In the genomic region with DNA sequence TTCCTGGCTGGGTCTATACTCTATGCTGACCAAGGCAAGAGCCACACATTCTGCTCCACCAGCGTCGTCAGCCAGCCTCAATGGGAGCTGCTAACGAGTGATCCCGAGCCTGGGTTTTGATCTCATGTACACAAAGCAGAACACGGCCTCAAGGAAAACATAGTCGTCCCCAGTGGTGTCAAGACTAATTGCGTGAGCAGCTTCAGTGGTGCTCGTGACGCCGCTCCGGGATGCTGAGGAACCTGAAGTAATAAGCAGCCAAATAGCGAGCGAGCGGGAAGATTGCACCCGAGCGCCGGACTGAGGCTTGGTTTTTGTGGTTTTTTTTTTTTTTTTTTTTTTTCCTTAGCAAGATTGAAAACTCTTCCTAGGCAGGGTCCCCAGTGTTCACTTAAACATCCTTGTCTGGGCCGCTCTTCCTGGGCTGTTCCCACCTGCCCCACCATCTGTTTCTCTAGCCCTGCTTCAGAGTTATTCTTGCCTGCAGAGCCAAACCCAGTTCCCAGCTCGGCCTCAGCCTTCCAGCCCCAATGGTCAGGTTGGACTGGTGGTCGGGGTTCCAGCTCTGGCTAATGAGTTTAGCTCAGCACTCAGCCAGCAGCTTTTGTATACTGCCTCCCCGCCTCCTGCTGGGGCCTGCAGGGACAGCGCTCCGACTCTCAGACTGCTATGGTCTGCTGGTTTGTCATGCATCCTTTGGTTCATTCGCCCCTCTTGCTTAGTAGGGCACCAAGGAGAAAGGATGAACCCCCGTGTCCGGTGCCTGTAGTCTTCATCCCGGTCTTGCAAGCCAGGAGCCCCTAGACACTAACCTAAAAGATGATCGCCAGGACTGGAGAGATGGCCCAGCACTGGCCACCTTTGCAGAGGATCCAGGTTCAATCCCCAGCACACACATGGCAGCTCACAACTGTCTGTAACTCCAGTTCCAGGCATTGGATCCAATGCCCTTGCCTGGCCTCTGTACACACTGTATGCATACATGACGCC, we compare ENCODE assay signal across 10 mouse cellular contexts. TPM values are rescaled to one million over a fixed set of nuclear protein-coding genes. Genes with fewer than 3 reads are reported as not detected.
DNase-seq lines count a peak whose midpoint lies in the region; ATAC-seq lines count a peak whose summit lies in the region.
"Had no signal": no experiment of that assay in that cellular context is flagged by ENCODE, and none has a peak within 500 bp of the region (broad histone marks: within the 10 kb centered on the region; RNA-seq: fewer than 3 reads in every experiment).

No protein-coding gene starts in this region.

- no peak overlapping the region for H3K4me3 ChIP-seq in forebrain, embryonic 11.5 days (ENCODE audit: low read depth, low read length)
- no peak overlapping the region for H3K4me3 ChIP-seq in hindbrain, embryonic 16.5 days (ENCODE audit: low read length)
- no peak overlapping the region for H3K4me3 ChIP-seq in neural tube, embryonic 15.5 days (replicated peaks)
- H3K4me3 ChIP-seq: heart, embryonic 13.5 days had no signal

- intact Hi-C loops in left cerebral cortex, postnatal 4 days (cut with DNase I), result loop anchor here (10.0 kb wide), 1 partner anchor 110 kb away; a partner anchor contains a TSS
- intact Hi-C loops in left cerebral cortex, postnatal 10 days (cut with DNase I), result loop anchor here (5.0 kb wide), 1 partner anchor 108 kb away; a partner anchor contains a TSS

- no peaks in the 10 kb centered on the region for H3K27me3 ChIP-seq in forebrain, embryonic 11.5 days (ENCODE audit: control insufficient read depth, insufficient read depth, low read length)
- H3K27me3 ChIP-seq in hindbrain, embryonic 16.5 days (replicated peaks; ENCODE audit: control insufficient read depth, insufficient read depth, low read length), result no peaks in the 10 kb centered on the region
- H3K27me3 ChIP-seq in neural tube, embryonic 15.5 days (replicated peaks), result no peaks in the 10 kb centered on the region
- H3K27me3 ChIP-seq: heart, embryonic 13.5 days had no signal

- no peaks in the 10 kb centered on the region for H3K9me3 ChIP-seq in forebrain, embryonic 11.5 days (ENCODE audit: control insufficient read depth, low read length)
- no peaks in the 10 kb centered on the region for H3K9me3 ChIP-seq in hindbrain, embryonic 16.5 days (ENCODE audit: control insufficient read depth, low read length)
- H3K9me3 ChIP-seq in neural tube, embryonic 15.5 days (replicated peaks), result no peaks in the 10 kb centered on the region
- H3K9me3 ChIP-seq: heart, embryonic 13.5 days had no signal

- H3K27ac ChIP-seq in forebrain, embryonic 11.5 days (ENCODE audit: low read depth, low read length), result no peak overlapping the region
- H3K27ac ChIP-seq in hindbrain, embryonic 16.5 days (ENCODE audit: low read depth, low read length), result peak overlapping the region; percentile 27; the same call in 1 of the 2 replicates
- H3K27ac ChIP-seq in neural tube, embryonic 15.5 days (replicated peaks), result peak overlapping the region; percentile 82

- 0 out of 2 replicates have a peak, but pooled peaks have one; percentile 15 for ATAC-seq in forebrain, embryonic 11.5 days (replicated peaks; ENCODE audit: low FRiP score)
- 0 out of 2 replicates have a peak, but pooled peaks have one; percentile 13 for ATAC-seq in hindbrain, embryonic 16.5 days
- peak; percentile 5; the same call in 1 of the 2 replicates for ATAC-seq in neural tube, embryonic 15.5 days (ENCODE audit: low FRiP score)
- ATAC-seq: inflammation-experienced regulatory T-cells, adult 6 months had no signal

- peak; percentile 35 for DNase-seq in left cerebral cortex, postnatal 4 days
- no peak for DNase-seq in left cerebral cortex, postnatal 10 days (ENCODE audit: extremely low spot score in 1 of 2, low spot score in 2 of 2)
- no peak for DNase-seq in forebrain, embryonic 11.5 days (ENCODE audit: low spot score)
- DNase-seq in frontal cortex, postnatal 25 days (ENCODE audit: low spot score in 2 of 2), result no peak
- no peak for DNase-seq in embryo, embryonic 10.5 days (ENCODE audit: low spot score)
- DNase-seq: right cerebral cortex, postnatal 14 days had no signal

- H3K4me1 ChIP-seq in forebrain, embryonic 11.5 days (replicated peaks; ENCODE audit: control insufficient read depth, insufficient read depth, low read length), result peaks cover 20% of the 10 kb centered on the region
- peaks cover 37% of the 10 kb centered on the region for H3K4me1 ChIP-seq in hindbrain, embryonic 16.5 days (ENCODE audit: control insufficient read depth, insufficient read depth, low read depth, low read length)
- H3K4me1 ChIP-seq in neural tube, embryonic 15.5 days, result peaks cover 58% of the 10 kb centered on the region

- WGBS in forebrain, embryonic 11.5 days, result 57% methylated on average over 29 of the region's 29 CpGs
- 56% methylated on average over 29 of the region's 29 CpGs for WGBS in hindbrain, embryonic 16.5 days
- 47% methylated on average over 29 of the region's 29 CpGs for WGBS in neural tube, embryonic 15.5 days

- no peaks in the 10 kb centered on the region for H3K36me3 ChIP-seq in forebrain, embryonic 11.5 days (ENCODE audit: control insufficient read depth, insufficient read depth, low read length)
- H3K36me3 ChIP-seq in hindbrain, embryonic 16.5 days (ENCODE audit: control insufficient read depth, insufficient read depth, low read length), result peaks cover 5% of the 10 kb centered on the region; the same call in 1 of the 2 replicates
- H3K36me3 ChIP-seq in neural tube, embryonic 15.5 days, result peaks cover 7% of the 10 kb centered on the region; the same call in 1 of the 2 replicates

- no peak overlapping the region for H3K4me2 ChIP-seq in forebrain, embryonic 11.5 days (ENCODE audit: low read depth, low read length, severe bottlenecking)
- H3K4me2 ChIP-seq in hindbrain, embryonic 16.5 days (ENCODE audit: low read length), result no peak overlapping the region
- H3K4me2 ChIP-seq in neural tube, embryonic 15.5 days, result no peak overlapping the region
- H3K4me2 ChIP-seq: heart, embryonic 13.5 days had no signal

- H3K9ac ChIP-seq in forebrain, embryonic 11.5 days (ENCODE audit: low read length), result no peak overlapping the region
- H3K9ac ChIP-seq in hindbrain, embryonic 16.5 days (ENCODE audit: low read depth, low read length), result no peak overlapping the region
- no peak overlapping the region for H3K9ac ChIP-seq in neural tube, embryonic 15.5 days (replicated peaks)
- H3K9ac ChIP-seq: heart, embryonic 13.5 days had no signal

RNA-seq across cellular contexts. Expression of a gene that starts 17.6 kb away (rescaled TPM):
- total RNA-seq in left cerebral cortex, postnatal 4 days (2021), result 1 to 10 TPM; 1.2 to 2.4 TPM
- total RNA-seq in left cerebral cortex, postnatal 10 days (2021), result 1 to 10 TPM; 4.9 TPM
- 8.6 and 11.1 TPM in 2 replicates for polyA plus RNA-seq in forebrain, embryonic 11.5 days (2014; fragmentation: Nextera tagmentation; extraction: Ambion mirVana)
- polyA plus RNA-seq in hindbrain, embryonic 16.5 days (2015; fragmentation: Nextera tagmentation; extraction: Ambion mirVana), result 4.7 and 5.0 TPM in 2 replicates
- 5.3 and 7.3 TPM in 2 replicates for polyA plus RNA-seq in neural tube, embryonic 15.5 days (2015; fragmentation: Nextera tagmentation; extraction: Ambion mirVana)

RNA-seq across cellular contexts. Expression of a gene that starts 58.3 kb away (rescaled TPM):
- total RNA-seq in left cerebral cortex, postnatal 4 days (2021), result 10 to 100 TPM; 16.3 to 17.3 TPM
- total RNA-seq in left cerebral cortex, postnatal 10 days (2021), result 10 to 100 TPM; 10.1 to 11.9 TPM
- polyA plus RNA-seq in forebrain, embryonic 11.5 days (2014; fragmentation: Nextera tagmentation; extraction: Ambion mirVana), result 14.9 and 19.4 TPM in 2 replicates
- 20.7 and 22.4 TPM in 2 replicates for polyA plus RNA-seq in hindbrain, embryonic 16.5 days (2015; fragmentation: Nextera tagmentation; extraction: Ambion mirVana)
- polyA plus RNA-seq in neural tube, embryonic 15.5 days (2015; fragmentation: Nextera tagmentation; extraction: Ambion mirVana), result 16.6 and 24.3 TPM in 2 replicates
